Mouse (Mus musculus): ENCODE data around the gene Cnrip1. TPM values are rescaled to one million over a fixed set of nuclear protein-coding genes. Genes with fewer than 3 reads are reported as not detected.

Cnrip1 gene
- polyA plus RNA-seq, 1 experiment, result 0.28 TPM

DNA sequence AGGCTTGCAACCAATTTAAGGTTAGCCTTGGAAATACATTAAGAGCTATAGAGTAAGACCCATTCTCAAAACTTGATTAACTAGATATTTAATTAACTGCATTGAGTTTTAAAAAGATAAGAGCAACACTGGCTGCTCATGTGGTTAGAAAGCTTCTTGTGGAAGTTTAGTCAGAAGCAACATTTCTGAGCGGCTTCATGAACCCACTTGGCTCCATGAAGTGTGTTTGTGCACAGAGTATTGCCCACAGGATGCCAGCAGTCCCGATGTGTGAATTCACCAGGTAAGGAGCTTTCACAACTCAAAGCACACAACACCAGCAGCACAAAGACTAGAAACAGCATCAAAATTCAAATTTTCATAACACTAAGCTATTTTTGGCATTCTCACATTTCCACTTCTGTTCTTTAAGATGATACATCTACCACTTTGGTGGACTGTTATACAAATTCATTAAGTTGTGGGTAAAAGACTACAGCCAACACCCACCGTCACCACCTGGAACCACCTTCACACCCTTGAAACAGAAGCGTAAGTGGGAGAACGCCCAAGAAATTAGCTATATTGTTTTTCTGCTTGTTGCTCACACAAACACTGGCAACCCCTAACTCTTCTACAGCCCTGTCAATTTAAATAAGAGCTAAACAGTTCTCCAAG lies 43.7 kb upstream of the Cnrip1 start:
- no peak for TF ChIP-seq USF1 (IDR thresholded peaks at IDR 0.05; ENCODE audit: low read depth)
- H3ac ChIP-seq (ENCODE audit: control insufficient read depth, insufficient read length, low read depth), result no peak overlapping the region
- H3K4me3 ChIP-seq (ENCODE audit: insufficient read depth, poor library complexity, severe bottlenecking), result no peak overlapping the region
- no peaks in the 10 kb centered on the region for H3K27me3 ChIP-seq (ENCODE audit: control insufficient read depth, insufficient read depth, insufficient read length)
- no peaks in the 10 kb centered on the region for H3K36me3 ChIP-seq (ENCODE audit: control insufficient read depth, insufficient read depth)
- H3K79me3 ChIP-seq (ENCODE audit: low read depth), result no peaks in the 10 kb centered on the region
- H3K79me2 ChIP-seq (ENCODE audit: control insufficient read depth, insufficient read depth), result no peaks in the 10 kb centered on the region

DNA sequence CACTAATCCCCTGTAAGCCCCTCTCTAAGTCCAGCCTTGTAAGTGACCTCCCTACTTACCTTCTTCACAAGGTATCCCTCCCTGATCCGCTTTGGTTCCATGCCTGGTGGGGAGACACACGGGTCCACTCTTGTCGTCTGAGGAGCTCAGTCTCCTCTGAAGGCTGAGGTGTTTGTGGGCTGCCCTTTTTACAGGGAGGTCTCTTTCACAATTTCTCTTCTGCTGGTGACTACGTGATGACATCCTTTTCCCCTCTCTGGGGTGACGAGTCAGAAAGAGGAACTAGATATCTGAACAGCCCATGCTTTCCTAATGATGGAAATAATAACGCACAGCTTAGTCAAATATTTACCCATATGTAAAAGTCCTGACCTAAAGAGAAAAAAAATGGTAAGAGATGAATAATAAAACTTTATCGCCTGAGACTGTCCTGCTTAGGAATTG lies 42.9 kb upstream of the Cnrip1 start:
- H3K79me3 ChIP-seq (ENCODE audit: low read depth), result no peaks in the 10 kb centered on the region
- no peaks in the 10 kb centered on the region for H3K27me3 ChIP-seq (ENCODE audit: control insufficient read depth, insufficient read depth, insufficient read length)
- H3K79me2 ChIP-seq (ENCODE audit: control insufficient read depth, insufficient read depth), result no peaks in the 10 kb centered on the region
- no peaks in the 10 kb centered on the region for H3K36me3 ChIP-seq (ENCODE audit: control insufficient read depth, insufficient read depth)
- TF ChIP-seq CTCF (IDR thresholded peaks at IDR 0.05; ENCODE audit: control insufficient read depth, insufficient read depth, insufficient read length) (no peak), MYOG (IDR thresholded peaks at IDR 0.05; ENCODE audit: control insufficient read depth, extremely low read depth, insufficient read length) (no peak), MAX (IDR thresholded peaks at IDR 0.05) (no peak), USF1 (IDR thresholded peaks at IDR 0.05; ENCODE audit: low read depth) (no peak), FOSL1 (IDR thresholded peaks at IDR 0.05; ENCODE audit: insufficient read depth, low read length, poor library complexity, severe bottlenecking) (no peak), CEBPB (IDR thresholded peaks at IDR 0.05; ENCODE audit: low read depth) (no peak), MYOD1 (IDR thresholded peaks at IDR 0.05; ENCODE audit: control insufficient read depth, insufficient read length, low read depth) (no peak)
- no peak overlapping the region for H3K4me3 ChIP-seq (ENCODE audit: insufficient read depth, poor library complexity, severe bottlenecking)
- H3ac ChIP-seq (ENCODE audit: control insufficient read depth, insufficient read length, low read depth), result no peak overlapping the region

DNA sequence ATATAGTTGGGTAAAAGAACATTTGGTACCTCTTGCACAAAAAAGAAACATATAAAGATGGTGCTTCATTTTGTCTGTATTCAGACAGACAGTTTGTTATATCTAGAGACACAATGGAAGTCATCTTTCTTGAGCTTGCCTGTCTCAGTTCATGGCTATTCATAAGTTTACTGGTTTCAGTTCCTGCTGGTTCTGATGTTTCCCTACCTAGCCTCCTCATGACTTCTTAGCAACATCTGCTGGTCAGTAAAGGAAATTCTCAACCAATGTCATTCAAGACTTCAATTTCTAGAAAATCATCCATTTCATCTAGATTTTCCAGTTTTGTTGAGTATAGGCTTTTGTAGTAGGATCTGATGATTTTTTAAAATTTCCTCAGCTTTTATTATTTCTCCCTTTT lies 38.4 kb upstream of the Cnrip1 start:
- Histone ChIP-seq H3K36me3 (ENCODE audit: control insufficient read depth, insufficient read depth) (no peaks in the 10 kb centered on the region), H3K79me2 (ENCODE audit: control insufficient read depth, insufficient read depth) (no peaks in the 10 kb centered on the region), H3K4me3 (ENCODE audit: insufficient read depth, poor library complexity, severe bottlenecking) (no peak overlapping the region), H3K27me3 (ENCODE audit: control insufficient read depth, insufficient read depth, insufficient read length) (peaks cover 4% of the 10 kb centered on the region), H3K79me3 (ENCODE audit: low read depth) (no peaks in the 10 kb centered on the region), H3ac (ENCODE audit: control insufficient read depth, insufficient read length, low read depth) (no peak overlapping the region)
- TF ChIP-seq MYOG (IDR thresholded peaks at IDR 0.05; ENCODE audit: control insufficient read depth, extremely low read depth, insufficient read length) (no peak), MYOD1 (IDR thresholded peaks at IDR 0.05; ENCODE audit: control insufficient read depth, insufficient read length, low read depth) (no peak), CEBPB (IDR thresholded peaks at IDR 0.05; ENCODE audit: low read depth) (no peak), CTCF (IDR thresholded peaks at IDR 0.05; ENCODE audit: control insufficient read depth, insufficient read depth, insufficient read length) (no peak), MAX (IDR thresholded peaks at IDR 0.05) (no peak), USF1 (IDR thresholded peaks at IDR 0.05; ENCODE audit: low read depth) (no peak), FOSL1 (IDR thresholded peaks at IDR 0.05; ENCODE audit: insufficient read depth, low read length, poor library complexity, severe bottlenecking) (no peak)

DNA sequence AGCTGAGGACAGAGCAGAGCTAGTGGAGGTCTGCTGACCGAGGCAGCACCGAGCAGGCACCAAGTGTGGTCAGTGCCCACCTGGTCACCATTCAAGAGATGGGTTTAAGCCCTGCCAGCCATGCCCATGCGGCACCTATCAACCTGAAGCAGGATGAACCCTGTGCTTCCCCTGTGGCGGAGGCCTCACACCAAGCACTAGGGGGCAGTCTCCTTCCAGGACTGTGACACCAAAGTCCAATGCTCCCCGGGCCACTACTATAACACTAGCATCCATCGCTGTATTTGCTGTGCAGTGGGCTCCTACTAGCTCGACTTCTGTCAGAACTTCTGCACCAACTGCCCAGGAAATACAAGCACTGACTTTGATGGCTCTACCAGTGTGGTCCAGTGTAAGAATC lies 32.1 kb upstream of the Cnrip1 start:
- no peaks in the 10 kb centered on the region for H3K36me3 ChIP-seq (ENCODE audit: control insufficient read depth, insufficient read depth)
- H3K79me2 ChIP-seq (ENCODE audit: control insufficient read depth, insufficient read depth), result no peaks in the 10 kb centered on the region
- H3ac ChIP-seq (ENCODE audit: control insufficient read depth, insufficient read length, low read depth), result no peak overlapping the region
- H3K4me3 ChIP-seq (ENCODE audit: insufficient read depth, poor library complexity, severe bottlenecking), result no peak overlapping the region
- H3K79me3 ChIP-seq (ENCODE audit: low read depth), result no peaks in the 10 kb centered on the region
- peaks cover 14% of the 10 kb centered on the region for H3K27me3 ChIP-seq (ENCODE audit: control insufficient read depth, insufficient read depth, insufficient read length)
- TF ChIP-seq MYOD1 (IDR thresholded peaks at IDR 0.05; ENCODE audit: control insufficient read depth, insufficient read length, low read depth) (no peak), FOSL1 (IDR thresholded peaks at IDR 0.05; ENCODE audit: insufficient read depth, low read length, poor library complexity, severe bottlenecking) (no peak), USF1 (IDR thresholded peaks at IDR 0.05; ENCODE audit: low read depth) (no peak), MAX (IDR thresholded peaks at IDR 0.05) (no peak), CEBPB (IDR thresholded peaks at IDR 0.05; ENCODE audit: low read depth) (no peak), CTCF (IDR thresholded peaks at IDR 0.05; ENCODE audit: control insufficient read depth, insufficient read depth, insufficient read length) (no peak), MYOG (IDR thresholded peaks at IDR 0.05; ENCODE audit: control insufficient read depth, extremely low read depth, insufficient read length) (no peak)

DNA sequence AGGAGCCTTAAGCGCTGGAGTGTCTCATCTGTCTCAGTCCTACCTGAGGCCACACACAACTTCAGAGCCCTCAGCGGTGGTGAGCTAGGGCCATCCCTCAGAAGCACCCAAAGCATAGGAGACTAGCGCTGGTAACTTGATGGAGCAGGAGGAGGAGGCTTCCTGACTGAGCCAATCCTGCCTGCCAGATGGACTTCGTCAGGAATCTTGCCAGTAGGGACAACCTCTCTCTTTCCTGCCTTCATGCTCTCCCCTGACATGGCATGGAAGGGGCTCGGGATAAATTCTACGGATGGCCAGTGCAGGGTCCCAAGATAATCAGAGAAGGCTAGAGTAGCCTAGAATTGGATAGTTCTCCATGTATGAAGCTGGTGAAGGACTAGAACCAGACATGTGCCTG lies 28.2 kb upstream of the Cnrip1 start:
- Histone ChIP-seq H3K79me2 (ENCODE audit: control insufficient read depth, insufficient read depth) (no peaks in the 10 kb centered on the region), H3K79me3 (ENCODE audit: low read depth) (no peaks in the 10 kb centered on the region), H3K27me3 (ENCODE audit: control insufficient read depth, insufficient read depth, insufficient read length) (peaks cover 18% of the 10 kb centered on the region), H3K4me3 (ENCODE audit: insufficient read depth, poor library complexity, severe bottlenecking) (no peak overlapping the region), H3K36me3 (ENCODE audit: control insufficient read depth, insufficient read depth) (no peaks in the 10 kb centered on the region), H3ac (ENCODE audit: control insufficient read depth, insufficient read length, low read depth) (no peak overlapping the region)
- TF ChIP-seq MAX (IDR thresholded peaks at IDR 0.05) (no peak), FOSL1 (IDR thresholded peaks at IDR 0.05; ENCODE audit: insufficient read depth, low read length, poor library complexity, severe bottlenecking) (no peak), MYOD1 (IDR thresholded peaks at IDR 0.05; ENCODE audit: control insufficient read depth, insufficient read length, low read depth) (no peak), USF1 (IDR thresholded peaks at IDR 0.05; ENCODE audit: low read depth) (no peak), MYOG (IDR thresholded peaks at IDR 0.05; ENCODE audit: control insufficient read depth, extremely low read depth, insufficient read length) (no peak), CTCF (IDR thresholded peaks at IDR 0.05; ENCODE audit: control insufficient read depth, insufficient read depth, insufficient read length) (no peak), CEBPB (IDR thresholded peaks at IDR 0.05; ENCODE audit: low read depth) (no peak)

DNA sequence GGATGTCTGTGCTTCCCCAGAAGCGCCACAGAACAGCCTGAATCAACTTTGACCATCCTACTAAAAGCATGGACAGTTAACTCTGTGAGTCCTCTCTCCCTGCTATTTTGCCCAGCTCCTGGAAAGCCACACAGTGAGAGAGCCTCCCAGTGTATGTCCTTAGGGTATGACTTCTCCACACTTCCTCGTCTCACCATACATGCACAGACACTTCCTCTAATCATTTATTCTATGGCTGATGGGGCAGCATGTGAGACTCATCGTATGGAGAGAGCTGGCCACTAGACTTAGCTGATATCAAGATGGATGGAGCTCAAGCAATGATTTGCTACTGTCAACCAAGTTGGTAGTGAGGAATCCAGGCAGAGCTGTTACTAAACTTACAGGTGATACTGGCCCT lies 27.4 kb upstream of the Cnrip1 start:
- H3K36me3 ChIP-seq (ENCODE audit: control insufficient read depth, insufficient read depth), result no peaks in the 10 kb centered on the region
- no peak for TF ChIP-seq MYOG (IDR thresholded peaks at IDR 0.05; ENCODE audit: control insufficient read depth, extremely low read depth, insufficient read length)
- no peak for TF ChIP-seq USF1 (IDR thresholded peaks at IDR 0.05; ENCODE audit: low read depth)
- no peak for TF ChIP-seq MYOD1 (IDR thresholded peaks at IDR 0.05; ENCODE audit: control insufficient read depth, insufficient read length, low read depth)
- TF ChIP-seq MAX (IDR thresholded peaks at IDR 0.05), result no peak
- TF ChIP-seq FOSL1 (IDR thresholded peaks at IDR 0.05; ENCODE audit: insufficient read depth, low read length, poor library complexity, severe bottlenecking), result no peak
- TF ChIP-seq CEBPB (IDR thresholded peaks at IDR 0.05; ENCODE audit: low read depth), result no peak
- no peak for TF ChIP-seq CTCF (IDR thresholded peaks at IDR 0.05; ENCODE audit: control insufficient read depth, insufficient read depth, insufficient read length)
- H3K27me3 ChIP-seq (ENCODE audit: control insufficient read depth, insufficient read depth, insufficient read length), result peaks cover 18% of the 10 kb centered on the region
- H3ac ChIP-seq (ENCODE audit: control insufficient read depth, insufficient read length, low read depth), result no peak overlapping the region
- no peaks in the 10 kb centered on the region for H3K79me2 ChIP-seq (ENCODE audit: control insufficient read depth, insufficient read depth)
- H3K79me3 ChIP-seq (ENCODE audit: low read depth), result no peaks in the 10 kb centered on the region
- no peak overlapping the region for H3K4me3 ChIP-seq (ENCODE audit: insufficient read depth, poor library complexity, severe bottlenecking)
